Mouse (Mus musculus) G1E (cell line): Measurements from ENCODE around the gene Ldlrap1.

Source experiments
- CTCF ChIP-seq: IDR thresholded peaks from 2 replicates; pipeline ENCODE4 v1.5.1; 2012; ENCODE audit warnings: low read depth, low read length, inconsistent platforms, mixed read lengths
- GATA1 ChIP-seq: IDR thresholded peaks from 2 replicates; pipeline ENCODE4 v1.6.1; 2012; ENCODE audit warnings: borderline replicate concordance, low read length, inconsistent platforms, mixed read lengths
- POLR2AphosphoS5 ChIP-seq: IDR thresholded peaks from 2 replicates; pipeline ENCODE4 v1.6.1; 2012; ENCODE audit warnings: low read depth, low read length, inconsistent platforms; ENCODE audit not compliant: insufficient replicate concordance
- TAL1 ChIP-seq: conservative IDR thresholded peaks from 2 replicates; pipeline ENCODE4 v1.6.1; 2012; ENCODE audit warnings: low read depth, low read length, inconsistent platforms, mixed read lengths

DNA sequence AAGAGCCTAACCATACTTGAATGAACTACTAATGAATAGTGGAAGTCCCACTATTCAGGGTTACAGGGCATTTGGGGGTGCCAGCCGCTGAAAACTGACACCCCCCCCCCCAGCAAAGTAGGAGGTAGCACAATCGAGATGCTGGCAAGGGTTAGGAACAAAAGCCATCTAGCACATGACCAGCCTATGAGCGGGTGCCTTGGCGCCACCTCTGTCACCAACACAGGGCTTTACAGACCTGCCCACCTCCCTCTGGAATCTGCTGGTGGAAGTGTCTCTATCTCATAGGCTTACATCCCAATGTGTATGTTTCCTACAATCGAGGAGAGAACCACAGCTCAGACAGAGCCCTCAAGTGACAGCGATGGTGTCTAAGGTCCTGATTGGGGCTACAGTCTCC is 17.0 kb downstream of the Ldlrap1 start:
- TF ChIP-seq GATA1 (no peak), CTCF (no peak), POLR2AphosphoS5 (no peak), TAL1 (no peak)
